Mouse (Mus musculus) kidney, adult 2 months (tissue): Measurements from ENCODE around the gene Abcc12.

Experiments
- CTCF ChIP-seq: fragments of 200-500 bp; conservative IDR thresholded peaks from 2 replicates; pipeline ENCODE4 v1.5.1; 2011; ENCODE audit warnings: low read depth, mild to moderate bottlenecking, control low read depth, low read length, moderate library complexity, mixed read lengths; ENCODE audit not compliant: insufficient read depth, insufficient read length
- POLR2A ChIP-seq: fragments of 200-500 bp; IDR thresholded peaks from one replicate; pipeline ENCODE4 v1.6.1; 2011; ENCODE audit warnings: low read depth, low read length, control low read depth

DNA sequence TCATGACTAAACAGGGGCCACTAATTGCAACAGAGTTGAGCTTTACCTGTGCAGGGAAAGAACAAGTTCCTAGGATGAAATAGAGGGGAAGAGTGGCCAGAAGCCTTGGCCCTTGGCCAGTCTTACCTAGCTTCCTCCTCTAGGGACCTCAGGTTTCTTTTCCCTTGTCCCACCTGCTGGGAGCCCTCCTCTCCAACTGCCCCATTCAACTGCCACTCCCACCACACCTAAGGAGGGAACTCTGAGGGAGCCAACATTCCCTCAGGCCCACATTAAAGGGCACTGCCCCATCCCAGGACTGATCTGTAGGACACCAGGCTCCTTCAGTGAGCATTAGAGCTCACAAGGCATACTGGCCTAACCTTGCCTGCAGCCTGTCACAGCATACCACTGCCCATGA, at the start of gene Abcc12:
- TF ChIP-seq CTCF = no peak
- TF ChIP-seq POLR2A = no peak
